Mouse (Mus musculus) olfactory bulb, adult 2 months (tissue): ENCODE measurements around the gene Foxa3.

Experiments
- CTCF ChIP-seq: fragments of 200-500 bp; IDR thresholded peaks from 2 replicates; pipeline ENCODE4 v1.5.1; 2012; ENCODE audit warnings: low read depth, mild to moderate bottlenecking, low read length, moderate library complexity; ENCODE audit not compliant: insufficient read depth
- POLR2A ChIP-seq: fragments of 200-500 bp; IDR thresholded peaks from 2 replicates; pipeline ENCODE4 v1.6.1; 2012; ENCODE audit warnings: mild to moderate bottlenecking, low read depth, low read length, moderate library complexity; ENCODE audit not compliant: insufficient read depth

DNA sequence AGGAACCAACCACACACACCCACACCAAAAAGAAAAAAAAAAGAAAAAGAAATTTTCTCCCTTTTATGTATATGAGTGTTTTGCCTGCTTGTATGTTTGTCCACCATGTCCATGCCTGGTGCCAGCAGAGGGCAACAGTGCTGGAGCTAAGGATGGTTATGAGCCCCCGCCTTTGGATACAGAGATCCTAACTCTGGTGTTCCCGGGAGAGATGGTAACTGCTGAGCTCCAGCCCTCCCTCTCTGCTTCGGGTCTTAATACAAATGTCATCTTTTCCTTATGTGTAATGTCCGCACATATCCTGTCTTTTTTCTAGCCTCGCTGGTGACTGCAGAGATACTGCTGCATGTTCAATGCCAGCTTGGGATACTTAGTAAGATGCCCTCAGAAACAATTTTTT is 33.3 kb downstream of the Foxa3 start:
- TF ChIP-seq CTCF (no peak), POLR2A (no peak)
